ENCODE assay signal across 8 mouse cellular contexts in genomic region chr1:190796745-190797482, GRCm38 (mm10).
A peak's percentile ranks its signal among the peaks of the same experiment; 100 is the strongest.
DNase-seq lines count a peak whose midpoint lies in the region; ATAC-seq and TF ChIP-seq lines count a peak whose summit lies in the region.

No protein-coding gene starts in this region.

- DNase-seq in neural tube, embryonic 10.5 days (ENCODE audit: extremely low spot score, low spot score) = peak; percentile 49
- DNase-seq in cerebellum, adult 2 months = peak; percentile 65 to 70
- peak; percentile 85 for DNase-seq in kidney, adult 9 months
- DNase-seq in thymus, postnatal 4 days = no peak

- H3K36me3 ChIP-seq in neural tube, embryonic 15.5 days = peaks cover 17% of the 10 kb centered on the region
- H3K36me3 ChIP-seq in liver, embryonic 12.5 days = peaks cover 24% of the 10 kb centered on the region
- H3K36me3 ChIP-seq in neural tube, embryonic 12.5 days = peaks cover 12% of the 10 kb centered on the region

- WGBS in neural tube, embryonic 15.5 days = 30% methylated on average over 7 of the region's 7 CpGs
- 9% methylated on average over 7 of the region's 7 CpGs for WGBS in cerebellum, adult 2 months
- WGBS in liver, embryonic 12.5 days (ENCODE audit: insufficient replicate concordance) = 51% methylated on average over 7 of the region's 7 CpGs
- WGBS in neural tube, embryonic 12.5 days = 46% methylated on average over 7 of the region's 7 CpGs

- no peaks in the 10 kb centered on the region for H3K9me3 ChIP-seq in neural tube, embryonic 15.5 days (replicated peaks)
- no peaks in the 10 kb centered on the region for H3K9me3 ChIP-seq in liver, embryonic 12.5 days (replicated peaks)
- H3K9me3 ChIP-seq in neural tube, embryonic 12.5 days = no peaks in the 10 kb centered on the region

- TF ChIP-seq POLR2A in cerebellum, adult 2 months (IDR thresholded peaks at IDR 0.05; ENCODE audit: borderline replicate concordance, insufficient read depth, low read length) = no peak

- ATAC-seq in neural tube, embryonic 15.5 days (ENCODE audit: low FRiP score) = no peak; the same call in 1 of the 2 replicates
- peak; percentile 83 for ATAC-seq in granulocyte monocyte progenitor cell, adult 5-6 weeks (replicated peaks; ENCODE audit: poor library complexity, severe bottlenecking)
- ATAC-seq in liver, embryonic 12.5 days = peak; percentile 84
- 0 out of 2 replicates have a peak, but pooled peaks have one; percentile 37 for ATAC-seq in neural tube, embryonic 12.5 days (ENCODE audit: low FRiP score, low read depth)

- H3K27ac ChIP-seq in neural tube, embryonic 15.5 days (replicated peaks) = no peak overlapping the region
- peak overlapping the region; percentile 64; the same call in 1 of the 2 replicates for H3K27ac ChIP-seq in cerebellum, adult 2 months (ENCODE audit: insufficient read depth, low read length)
- H3K27ac ChIP-seq in liver, embryonic 12.5 days = peak overlapping the region; percentile 65
- H3K27ac ChIP-seq in neural tube, embryonic 12.5 days = no peak overlapping the region

- H3K4me3 ChIP-seq in neural tube, embryonic 15.5 days (replicated peaks) = no peak overlapping the region
- no peak overlapping the region for H3K4me3 ChIP-seq in cerebellum, adult 2 months (replicated peaks; ENCODE audit: insufficient read depth, low read depth, low read length)
- no peak overlapping the region for H3K4me3 ChIP-seq in liver, embryonic 12.5 days
- no peak overlapping the region for H3K4me3 ChIP-seq in neural tube, embryonic 12.5 days

- peak; percentile 43; the same call in 1 of the 2 replicates for TF ChIP-seq CTCF in cerebellum, adult 2 months (IDR thresholded peaks at IDR 0.05; ENCODE audit: borderline replicate concordance, insufficient read depth, low read depth, low read length)

- H3K4me2 ChIP-seq in neural tube, embryonic 15.5 days = no peak overlapping the region
- no peak overlapping the region for H3K4me2 ChIP-seq in liver, embryonic 12.5 days
- H3K4me2 ChIP-seq in neural tube, embryonic 12.5 days (replicated peaks) = no peak overlapping the region

- H3K9ac ChIP-seq in neural tube, embryonic 15.5 days (replicated peaks) = no peak overlapping the region
- no peak overlapping the region for H3K9ac ChIP-seq in liver, embryonic 12.5 days
- no peak overlapping the region for H3K9ac ChIP-seq in neural tube, embryonic 12.5 days

- H3K4me1 ChIP-seq in neural tube, embryonic 15.5 days = peaks cover 9% of the 10 kb centered on the region; the same call in 1 of the 2 replicates
- H3K4me1 ChIP-seq in cerebellum, adult 2 months (ENCODE audit: control insufficient read depth, insufficient read depth, low read length) = peaks cover 6% of the 10 kb centered on the region
- H3K4me1 ChIP-seq in liver, embryonic 12.5 days = no peaks in the 10 kb centered on the region
- H3K4me1 ChIP-seq in neural tube, embryonic 12.5 days = peaks cover 10% of the 10 kb centered on the region

- 0 out of 2 replicates have a peak, but pooled peaks cover 3% of the 10 kb centered on the region for H3K27me3 ChIP-seq in neural tube, embryonic 15.5 days (replicated peaks)
- no peaks in the 10 kb centered on the region for H3K27me3 ChIP-seq in cerebellum, adult 2 months (ENCODE audit: control insufficient read depth, insufficient read depth, low read length)
- H3K27me3 ChIP-seq in liver, embryonic 12.5 days (replicated peaks) = no peaks in the 10 kb centered on the region
- H3K27me3 ChIP-seq in neural tube, embryonic 12.5 days (replicated peaks) = no peaks in the 10 kb centered on the region

Comparison
In these comparisons a context has a peak if more than half of its experiments do, and no peak if none do; other contexts are left out.
1. H3K27ac ChIP-seq: peak in cerebellum, adult 2 months (single experiment) and liver, embryonic 12.5 days (single experiment); none in neural tube, embryonic 15.5 days (single experiment) and neural tube, embryonic 12.5 days (single experiment).